Mouse (Mus musculus): ENCODE results near the gene Gm29582. TPM values are rescaled to one million over a fixed set of nuclear protein-coding genes. Genes with fewer than 3 reads are reported as not detected.
"Not testable (repeated sequence)": the region's sequence is repeated elsewhere in the genome, so short reads cannot be mapped to it uniquely, and the experiment has no call there.

The Gm29582 gene
- not detected in 2 replicates for polyA plus RNA-seq (2015; fragmentation: Nextera tagmentation; extraction: Ambion mirVana)

GRCm38 (mm10) chrY:30738461-30738860, at the start of gene Gm29582:
TSS of gene Gm29582 (minus strand) at chrY:30738561.
- WGBS (ENCODE audit: insufficient replicate concordance) = no CpG with 5 or more reads among the region's 8 CpGs

More at GRCm38 (mm10) chrY:30738461-30738860, at the start of gene Gm29582:
- H3K4me1 ChIP-seq (ENCODE audit: control insufficient read depth, low read depth, low read length); H3K4me3 ChIP-seq (ENCODE audit: low read depth, low read length); H3K4me2 ChIP-seq (ENCODE audit: low read depth, low read length); H3K36me3 ChIP-seq (ENCODE audit: control insufficient read depth, insufficient read depth); H3K27me3 ChIP-seq (ENCODE audit: control insufficient read depth, insufficient read depth, low read depth, low read length); ATAC-seq (ENCODE audit: low read depth); H3K27ac ChIP-seq (ENCODE audit: low read length); H3K9ac ChIP-seq (ENCODE audit: low read depth, low read length); H3K9me3 ChIP-seq (replicated peaks; ENCODE audit: control insufficient read depth, low read length): not testable (repeated sequence)
